Mouse (Mus musculus): Measurements from ENCODE around the gene Ptprn2. TPM values are rescaled to one million over a fixed set of nuclear protein-coding genes. Genes with fewer than 3 reads are reported as not detected.
A peak's percentile ranks its signal among the peaks of the same experiment; 100 is the strongest.

Gene Ptprn2
- polyA plus RNA-seq, 1 experiment from 2014 or later: 16.3 TPM

DNA sequence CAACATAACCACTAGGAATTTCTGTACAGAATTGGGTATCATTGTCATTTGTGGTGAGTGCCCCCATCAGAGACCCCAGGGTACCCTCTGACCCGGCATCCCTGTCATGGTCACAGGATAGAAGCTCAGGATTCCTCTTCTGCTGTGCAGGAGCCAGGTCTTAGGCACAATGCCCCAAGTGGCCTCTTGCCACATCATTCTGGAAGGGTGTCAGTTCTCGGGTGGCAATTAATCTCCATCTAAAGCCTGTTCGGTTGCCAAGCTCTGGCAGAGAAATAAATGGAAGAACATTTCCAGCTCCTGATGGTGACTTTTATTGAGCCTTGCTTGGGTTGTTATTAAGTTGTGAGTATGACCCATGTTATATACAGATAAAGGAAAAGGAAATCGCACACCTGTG, 655.4 kb downstream of the Ptprn2 start:
- H3K4me3 ChIP-seq (replicated peaks): no peak overlapping the region
- no peak overlapping the region for H3K27ac ChIP-seq (replicated peaks)
- no peak overlapping the region for H3K9ac ChIP-seq (replicated peaks)
- WGBS: 66% methylated on average over 4 of the region's 4 CpGs
- no peak overlapping the region for H3K4me2 ChIP-seq
- H3K9me3 ChIP-seq (replicated peaks): no peaks in the 10 kb centered on the region
- H3K27me3 ChIP-seq (replicated peaks): no peaks in the 10 kb centered on the region
- H3K4me1 ChIP-seq: peaks cover 6% of the 10 kb centered on the region; the same call in 1 of the 2 replicates
- no peaks in the 10 kb centered on the region for H3K36me3 ChIP-seq
- ATAC-seq (ENCODE audit: low FRiP score): no peak

DNA sequence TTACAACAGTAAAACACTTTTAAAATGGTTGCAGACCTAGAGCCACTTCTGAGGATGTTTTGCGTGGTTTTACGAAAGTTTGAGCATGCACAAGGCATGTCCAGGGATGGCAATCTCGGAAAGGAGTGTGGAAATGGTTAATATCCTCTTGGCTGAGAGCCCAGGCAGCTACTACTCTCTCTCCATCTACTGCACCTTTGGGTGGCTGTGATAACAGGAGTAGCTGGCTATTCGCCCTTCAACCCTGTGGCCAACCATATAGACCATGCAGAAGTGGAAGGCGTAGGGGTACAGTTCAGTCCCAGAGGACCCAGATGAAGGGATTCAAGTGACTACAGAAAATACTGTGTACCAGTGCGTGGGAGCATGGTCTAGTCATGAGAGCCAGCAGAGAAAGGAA, 655.9 kb downstream of the Ptprn2 start:
- H3K9me3 ChIP-seq (replicated peaks): no peaks in the 10 kb centered on the region
- no peak overlapping the region for H3K27ac ChIP-seq (replicated peaks)
- H3K4me2 ChIP-seq: no peak overlapping the region
- H3K4me3 ChIP-seq (replicated peaks): no peak overlapping the region
- H3K36me3 ChIP-seq: no peaks in the 10 kb centered on the region
- H3K27me3 ChIP-seq (replicated peaks): no peaks in the 10 kb centered on the region
- ATAC-seq (ENCODE audit: low FRiP score): no peak
- 73% methylated on average over 6 of the region's 6 CpGs for WGBS
- peaks cover 6% of the 10 kb centered on the region; the same call in 1 of the 2 replicates for H3K4me1 ChIP-seq
- no peak overlapping the region for H3K9ac ChIP-seq (replicated peaks)

DNA sequence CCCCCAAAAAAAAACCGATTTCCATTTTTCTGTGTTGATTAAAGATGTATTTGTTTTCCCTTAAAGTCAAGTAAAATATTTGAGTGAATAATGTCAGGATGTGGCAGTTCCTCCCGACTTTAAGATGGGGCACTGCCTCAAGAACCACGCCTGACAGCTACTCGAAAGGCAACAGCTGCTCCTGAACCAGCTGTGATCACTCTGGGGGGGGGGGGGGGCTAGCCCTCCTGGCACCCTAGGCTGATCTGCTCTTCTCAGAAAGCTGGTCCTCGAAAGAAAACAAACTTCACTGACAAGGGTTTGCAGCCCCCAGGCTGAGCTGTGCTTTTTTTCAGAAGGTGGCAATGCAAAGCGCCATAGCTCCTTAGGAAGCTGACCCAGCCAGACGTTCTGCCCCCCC, 663.7 kb downstream of the Ptprn2 start:
- WGBS: 19% methylated on average over 7 of the region's 7 CpGs
- Histone ChIP-seq H3K4me2 (no peak overlapping the region), H3K36me3 (no peaks in the 10 kb centered on the region), H3K4me1 (peaks cover 36% of the 10 kb centered on the region), H3K27me3 (replicated peaks) (peaks cover 39% of the 10 kb centered on the region), H3K9ac (replicated peaks) (no peak overlapping the region), H3K9me3 (replicated peaks) (no peaks in the 10 kb centered on the region), H3K4me3 (replicated peaks) (no peak overlapping the region), H3K27ac (replicated peaks) (no peak overlapping the region)
- no peak for ATAC-seq (ENCODE audit: low FRiP score)

DNA sequence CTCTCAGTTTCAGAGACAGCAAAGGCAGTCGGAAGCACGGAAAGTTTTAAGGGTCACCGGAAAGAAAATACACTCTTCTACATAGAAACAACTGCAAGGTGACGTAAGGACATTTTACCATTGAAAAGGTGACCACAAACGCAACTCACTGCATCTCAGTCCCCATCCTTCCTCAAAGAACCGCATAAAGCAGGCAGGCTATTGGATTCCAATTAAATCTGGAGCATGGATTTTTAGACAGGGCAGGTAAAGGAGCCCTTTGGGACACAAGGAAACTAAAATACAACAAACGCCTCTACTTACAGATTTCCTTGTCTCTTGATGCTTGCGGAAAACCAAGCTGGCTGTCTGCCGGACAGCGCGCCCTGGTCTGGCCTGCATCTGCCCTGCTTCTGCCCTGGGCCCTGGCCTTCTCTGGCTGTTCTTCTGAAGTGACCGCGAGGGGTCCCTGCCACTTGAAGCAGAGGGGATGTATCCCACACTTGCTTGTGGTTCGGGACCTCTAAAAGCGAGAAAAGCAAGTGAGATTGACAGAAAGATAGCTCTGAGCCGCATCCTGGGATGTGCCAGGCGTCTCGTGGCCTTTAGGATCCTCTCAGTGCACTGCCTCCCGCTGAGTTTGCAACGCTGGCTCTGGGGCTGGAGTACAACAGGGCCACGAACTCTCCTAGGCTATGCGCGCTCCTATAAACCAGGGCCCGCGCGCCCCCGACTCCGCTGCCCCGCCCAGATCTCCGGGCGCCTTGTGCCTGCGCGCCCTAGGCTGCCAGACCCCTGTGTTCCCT, 665.3 kb downstream of the Ptprn2 start:
- Histone ChIP-seq H3K4me1 (peaks cover 52% of the 10 kb centered on the region), H3K27ac (replicated peaks) (no peak overlapping the region), H3K36me3 (no peaks in the 10 kb centered on the region), H3K4me2 (peak overlapping the region; percentile 40), H3K4me3 (replicated peaks) (no peak overlapping the region), H3K9ac (replicated peaks) (no peak overlapping the region), H3K27me3 (replicated peaks) (peaks cover 54% of the 10 kb centered on the region), H3K9me3 (replicated peaks) (no peaks in the 10 kb centered on the region)
- WGBS: 10% methylated on average over 33 of the region's 33 CpGs
- ATAC-seq (ENCODE audit: low FRiP score): no peak

DNA sequence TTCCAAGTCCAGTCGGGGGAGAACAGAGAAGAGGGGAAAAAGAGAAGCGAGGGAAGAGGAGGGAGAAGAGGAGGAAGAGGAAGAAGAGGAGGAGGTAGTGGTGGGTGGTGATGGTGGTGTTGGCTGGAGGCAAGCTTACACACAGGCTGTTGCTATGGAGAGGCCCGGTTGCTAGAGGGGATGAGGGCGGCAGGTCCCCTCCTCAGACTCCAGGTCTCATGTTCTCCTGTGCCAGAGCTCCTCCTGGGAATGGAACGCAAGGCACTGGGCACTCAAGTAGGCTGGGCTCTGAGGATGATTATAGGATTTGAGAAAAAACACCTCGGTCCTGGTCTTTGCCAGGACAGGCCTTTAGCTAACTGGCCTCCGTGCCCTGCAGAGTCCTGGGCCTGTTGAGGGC, 666.1 kb downstream of the Ptprn2 start:
- Histone ChIP-seq H3K27ac (replicated peaks) (no peak overlapping the region), H3K36me3 (no peaks in the 10 kb centered on the region), H3K4me3 (replicated peaks) (no peak overlapping the region), H3K4me1 (peaks cover 58% of the 10 kb centered on the region), H3K27me3 (replicated peaks) (peaks cover 58% of the 10 kb centered on the region), H3K9ac (replicated peaks) (no peak overlapping the region), H3K4me2 (peak overlapping the region; percentile 40), H3K9me3 (replicated peaks) (no peaks in the 10 kb centered on the region)
- 19% methylated on average over 7 of the region's 7 CpGs for WGBS
- ATAC-seq (ENCODE audit: low FRiP score): no peak

DNA sequence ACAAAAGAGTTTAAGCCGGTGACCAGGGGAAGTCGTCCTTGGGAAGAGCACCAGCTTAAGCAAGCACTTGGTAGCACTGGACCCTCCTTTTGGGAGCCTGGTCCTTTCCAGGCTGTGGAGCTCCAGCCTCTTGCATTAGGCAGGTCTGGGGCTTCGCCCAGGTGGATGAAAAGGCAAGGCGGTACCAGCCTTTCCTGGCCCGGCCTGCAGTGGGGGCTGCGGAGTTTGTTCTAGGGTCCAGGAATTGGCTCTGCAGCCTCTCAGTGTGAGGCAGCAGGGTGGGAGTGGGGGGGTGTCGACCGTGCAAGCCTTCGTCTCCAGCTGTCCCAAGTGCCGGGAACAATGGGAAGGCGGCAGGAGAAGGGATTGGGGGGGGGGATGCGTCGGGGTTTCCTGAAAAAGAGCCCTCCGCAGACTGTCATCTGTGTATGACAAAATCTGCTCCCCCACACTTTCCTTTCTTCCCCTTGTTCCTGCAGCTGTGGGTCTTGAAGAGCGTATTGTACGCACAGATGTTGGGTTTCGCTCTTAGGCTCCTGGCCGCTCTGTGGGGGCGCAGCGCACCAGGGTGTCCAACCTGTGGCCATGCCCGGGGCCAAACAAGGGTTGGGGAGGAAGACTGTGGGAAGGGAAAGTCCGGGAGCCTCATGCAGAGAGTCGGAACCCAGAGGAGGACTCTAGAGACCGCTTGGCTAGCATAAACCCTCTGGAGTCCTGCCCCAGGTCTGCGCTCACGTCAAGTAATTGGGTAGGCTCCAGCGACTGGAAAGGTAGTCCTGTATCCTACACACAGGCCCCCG, 667.0 kb downstream of the Ptprn2 start:
- WGBS: 7% methylated on average over 28 of the region's 28 CpGs
- no peak overlapping the region for H3K9ac ChIP-seq (replicated peaks)
- ATAC-seq (ENCODE audit: low FRiP score): no peak; the same call in 1 of the 2 replicates

DNA sequence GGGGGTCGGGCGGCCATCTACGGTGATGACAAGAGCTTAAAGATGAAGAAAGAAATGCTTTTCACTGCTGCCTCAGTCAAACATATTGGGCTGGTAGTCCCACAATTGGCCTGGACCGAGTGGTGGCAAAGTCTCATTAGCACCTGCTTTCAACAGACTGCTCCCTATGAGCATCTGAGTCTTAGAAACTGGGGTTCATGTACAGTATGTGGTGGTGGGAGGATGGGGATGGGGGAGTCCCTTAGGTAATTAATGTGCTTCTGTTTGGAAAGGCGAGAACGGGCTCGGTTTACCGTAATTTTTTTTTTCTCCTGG, 667.6 kb downstream of the Ptprn2 start:
- H3K27me3 ChIP-seq (replicated peaks): peaks cover 65% of the 10 kb centered on the region
- peak overlapping the region; percentile 87 for H3K4me2 ChIP-seq
- no peak; the same call in 1 of the 2 replicates for ATAC-seq (ENCODE audit: low FRiP score)

More for the DNA sequence above, 667.0 kb downstream of the Ptprn2 start:
- Histone ChIP-seq H3K4me3 (replicated peaks) (0 out of 2 replicates have a peak overlapping the region, but pooled peaks have one; percentile 63), H3K4me2 (peak overlapping the region; percentile 87), H3K4me1 (peaks cover 58% of the 10 kb centered on the region), H3K27me3 (replicated peaks) (peaks cover 60% of the 10 kb centered on the region), H3K27ac (replicated peaks) (no peak overlapping the region), H3K36me3 (no peaks in the 10 kb centered on the region), H3K9me3 (replicated peaks) (no peaks in the 10 kb centered on the region)

DNA sequence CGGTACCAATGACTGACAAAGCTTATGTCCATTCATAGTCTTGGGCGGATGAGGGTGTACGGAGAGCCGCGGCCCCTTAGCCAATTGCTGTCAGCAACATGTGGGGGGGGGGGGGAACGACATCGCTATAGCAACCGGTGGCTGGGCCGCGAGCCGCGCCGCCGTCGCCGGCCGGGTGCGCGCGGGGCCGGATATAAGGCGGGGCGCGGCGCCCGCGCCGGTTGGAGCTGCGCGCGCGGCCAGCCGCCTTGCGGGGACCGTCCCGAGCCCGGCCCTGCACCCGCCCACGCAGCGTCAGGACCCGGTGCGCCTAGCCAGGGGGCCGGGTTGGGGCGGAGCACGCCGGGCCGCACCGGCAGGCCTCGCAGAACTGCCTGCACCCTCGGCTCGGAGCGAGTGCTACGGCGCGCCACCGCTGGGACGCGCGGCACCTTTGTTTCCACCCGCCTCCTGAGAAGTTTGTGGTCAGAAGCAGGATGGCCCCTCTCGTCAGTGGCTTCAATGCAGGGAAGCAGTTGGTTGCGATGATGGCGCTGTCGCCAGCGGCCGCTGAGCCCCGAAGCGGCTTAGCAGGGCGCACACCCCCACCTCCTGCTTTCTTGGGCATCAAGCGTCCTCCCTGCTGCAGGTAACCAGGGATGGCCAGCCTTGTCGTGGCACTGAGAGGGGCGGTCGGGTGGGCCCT, 668.3 kb downstream of the Ptprn2 start:
- H3K9ac ChIP-seq (replicated peaks): peak overlapping the region; percentile 62
- H3K27me3 ChIP-seq (replicated peaks): peaks cover 65% of the 10 kb centered on the region
- ATAC-seq (ENCODE audit: low FRiP score): peak; percentile 58
- no peaks in the 10 kb centered on the region for H3K36me3 ChIP-seq
- under 1% methylated on average over 54 of the region's 73 CpGs for WGBS
- peak overlapping the region; percentile 87 for H3K4me2 ChIP-seq
- H3K4me1 ChIP-seq: peaks cover 61% of the 10 kb centered on the region
- peak overlapping the region; percentile 63 for H3K4me3 ChIP-seq (replicated peaks)
- peak overlapping the region; percentile 77 for H3K27ac ChIP-seq (replicated peaks)
- H3K9me3 ChIP-seq (replicated peaks): no peaks in the 10 kb centered on the region

More for the DNA sequence above, 667.6 kb downstream of the Ptprn2 start:
- Histone ChIP-seq H3K4me3 (replicated peaks) (peak overlapping the region; percentile 63), H3K27ac (replicated peaks) (no peak overlapping the region), H3K9ac (replicated peaks) (no peak overlapping the region), H3K4me1 (peaks cover 60% of the 10 kb centered on the region), H3K9me3 (replicated peaks) (no peaks in the 10 kb centered on the region), H3K36me3 (no peaks in the 10 kb centered on the region)
- 3% methylated on average over 8 of the region's 8 CpGs for WGBS

DNA sequence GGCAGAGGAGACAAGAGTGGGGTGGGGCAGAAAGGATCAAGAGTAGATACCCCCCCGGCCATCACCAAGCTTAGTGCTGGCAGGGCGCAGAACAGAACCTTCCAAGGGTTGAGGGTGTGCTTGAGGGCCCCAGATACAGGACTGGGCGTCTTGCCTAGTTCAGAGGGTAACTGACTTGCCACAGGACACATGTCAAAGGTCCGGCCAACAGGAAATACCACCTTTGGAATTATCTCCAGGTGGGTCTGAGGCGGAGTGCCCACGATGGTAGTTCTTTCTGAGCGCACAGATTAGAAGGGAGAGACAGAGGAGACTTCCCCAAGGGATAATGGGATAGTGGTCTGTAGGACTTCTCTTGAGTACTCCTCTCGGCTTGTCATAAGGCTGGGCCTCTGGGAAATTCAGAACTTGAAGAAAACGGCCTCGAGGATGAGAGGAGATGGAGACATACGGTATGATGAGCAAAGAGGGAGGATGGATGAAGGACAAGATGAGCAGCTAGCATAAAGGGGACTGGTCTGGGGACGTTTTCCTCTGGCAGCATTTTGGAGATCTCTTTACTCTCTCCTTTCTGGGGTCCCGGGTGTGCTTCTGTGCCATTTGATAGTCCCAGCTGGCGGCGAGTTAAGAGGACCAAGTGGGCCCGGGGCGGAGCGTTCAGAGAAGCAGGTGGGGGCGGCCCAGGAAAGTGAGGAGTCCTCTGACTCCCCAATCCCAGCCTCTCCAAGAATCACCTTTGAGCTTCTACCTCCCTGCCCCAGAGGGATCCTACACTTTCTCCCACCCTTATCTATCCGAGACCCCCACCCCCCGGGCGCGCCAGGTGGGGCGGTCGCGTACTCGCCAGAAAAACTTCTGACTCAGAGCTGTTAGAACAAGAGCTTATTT, 669.1 kb downstream of the Ptprn2 start:
- Histone ChIP-seq H3K27ac (replicated peaks) (peak overlapping the region; percentile 77), H3K9ac (replicated peaks) (peak overlapping the region; percentile 62), H3K36me3 (no peaks in the 10 kb centered on the region), H3K4me2 (peak overlapping the region; percentile 87), H3K27me3 (replicated peaks) (peaks cover 73% of the 10 kb centered on the region), H3K4me1 (peaks cover 69% of the 10 kb centered on the region), H3K9me3 (replicated peaks) (no peaks in the 10 kb centered on the region), H3K4me3 (replicated peaks) (peak overlapping the region; percentile 63)
- 1% methylated on average over 27 of the region's 27 CpGs for WGBS
- ATAC-seq (ENCODE audit: low FRiP score): 0 out of 2 replicates have a peak, but pooled peaks have one; percentile 4

DNA sequence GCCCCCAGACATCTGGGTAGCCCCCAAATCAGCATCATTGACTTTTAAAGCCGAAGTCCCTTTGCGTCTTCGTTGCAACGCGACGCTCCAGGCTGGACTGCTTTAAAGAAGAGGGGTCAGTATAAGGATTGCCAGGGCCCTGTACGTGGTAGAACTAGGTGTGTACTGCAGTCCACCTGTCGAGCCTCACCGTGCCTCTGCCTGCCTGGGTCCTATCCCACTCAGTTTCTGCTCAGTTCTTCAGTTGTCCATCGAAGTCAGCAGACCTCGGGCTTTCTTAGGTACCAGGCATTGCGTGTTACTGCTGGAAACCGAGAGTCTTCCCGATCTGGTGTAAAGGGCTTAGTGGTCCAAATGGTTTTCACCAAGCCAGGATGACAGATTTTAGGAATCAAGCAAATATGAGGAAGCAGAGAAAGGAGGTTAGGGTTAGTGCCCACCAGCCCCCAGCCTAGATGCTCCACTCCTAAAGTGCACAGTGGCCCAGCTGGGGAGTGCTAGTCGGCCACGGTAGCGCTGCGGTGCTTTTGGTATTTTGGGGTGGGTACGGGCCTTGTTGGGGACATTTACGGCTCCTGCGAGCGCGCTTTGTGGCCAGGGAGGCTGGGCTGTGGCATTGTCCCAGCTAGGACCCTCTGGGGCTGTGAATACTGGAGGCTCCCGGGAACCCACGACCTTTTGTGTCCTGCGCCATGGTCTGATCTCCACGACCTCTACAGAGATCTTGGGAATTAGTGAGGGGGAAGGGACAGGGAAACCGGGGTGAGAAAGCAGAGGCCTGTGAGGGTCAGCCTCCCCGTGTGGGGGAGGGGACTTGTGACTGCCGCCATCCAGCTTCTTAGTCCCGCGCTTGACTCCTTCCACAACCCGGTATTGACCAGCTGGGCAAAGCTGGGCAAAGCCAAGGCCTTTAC, 670.0 kb downstream of the Ptprn2 start:
- Histone ChIP-seq H3K4me1 (peaks cover 76% of the 10 kb centered on the region), H3K4me3 (replicated peaks) (peak overlapping the region; percentile 63)
- WGBS: 6% methylated on average over 33 of the region's 33 CpGs

More for the DNA sequence above, 670.0 kb downstream of the Ptprn2 start:
- Histone ChIP-seq H3K9me3 (replicated peaks) (no peaks in the 10 kb centered on the region), H3K9ac (replicated peaks) (peak overlapping the region; percentile 62), H3K27me3 (replicated peaks) (peaks cover 71% of the 10 kb centered on the region), H3K27ac (replicated peaks) (peak overlapping the region; percentile 77), H3K4me2 (peak overlapping the region; percentile 87), H3K36me3 (no peaks in the 10 kb centered on the region)
- ATAC-seq (ENCODE audit: low FRiP score): no peak

All from neural tube, embryonic 15.5 days (tissue).